Mouse (Mus musculus) Muller cell, postnatal 12 days (primary cell): ENCODE measurements around the gene Pgm5.
A peak's percentile ranks its signal among the peaks of the same experiment; 100 is the strongest.

Source experiments
- DNase-seq: peaks from one replicate; pipeline ENCODE4 v3.0.0-alpha.2; 2015; ENCODE audit errors: inconsistent ontology term

Gene Pgm5

GRCm38 (mm10) chr19:24779996-24780395 is 81.7 kb downstream of the Pgm5 start:
- DNase-seq = no peak

DNA sequence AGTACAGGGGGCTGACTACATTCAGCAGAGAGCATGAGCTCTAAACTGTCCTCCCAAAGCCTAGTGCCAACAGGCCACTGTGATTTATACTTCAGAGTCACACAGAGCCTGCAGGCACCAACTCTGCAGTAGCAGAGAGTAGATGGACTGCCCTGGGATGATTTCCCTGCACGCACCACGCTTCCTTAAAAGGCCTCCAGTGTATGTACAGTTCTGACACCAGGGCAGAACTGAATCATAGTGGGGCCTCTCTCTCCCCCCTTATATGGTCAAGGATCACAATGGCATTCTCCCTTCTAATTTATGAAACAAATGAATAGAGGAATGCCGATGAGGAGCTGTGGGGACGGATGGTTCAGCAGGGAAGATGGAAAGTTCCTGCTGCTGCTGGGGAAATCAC is 91.3 kb downstream of the Pgm5 start:
- no peak for DNase-seq

DNA sequence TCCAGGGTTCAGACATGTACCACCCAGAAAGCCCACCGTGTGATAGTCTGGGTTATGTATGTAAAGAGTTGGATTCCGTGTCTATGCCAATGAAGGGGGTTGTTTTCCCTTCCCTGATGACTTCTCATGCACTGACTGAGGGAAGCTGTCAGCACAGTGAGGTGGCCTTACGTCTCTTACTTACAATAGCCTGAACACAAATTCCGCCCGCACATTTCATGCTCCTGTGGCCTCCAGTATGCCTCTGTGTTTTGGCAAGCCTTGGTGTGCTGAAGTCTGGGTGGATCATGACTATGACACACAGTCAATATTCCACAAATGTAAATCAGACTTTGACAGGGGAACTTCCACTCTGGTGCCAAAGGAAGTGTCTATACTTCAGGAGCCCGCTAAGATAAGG is 94.3 kb downstream of the Pgm5 start:
- DNase-seq = no peak

DNA sequence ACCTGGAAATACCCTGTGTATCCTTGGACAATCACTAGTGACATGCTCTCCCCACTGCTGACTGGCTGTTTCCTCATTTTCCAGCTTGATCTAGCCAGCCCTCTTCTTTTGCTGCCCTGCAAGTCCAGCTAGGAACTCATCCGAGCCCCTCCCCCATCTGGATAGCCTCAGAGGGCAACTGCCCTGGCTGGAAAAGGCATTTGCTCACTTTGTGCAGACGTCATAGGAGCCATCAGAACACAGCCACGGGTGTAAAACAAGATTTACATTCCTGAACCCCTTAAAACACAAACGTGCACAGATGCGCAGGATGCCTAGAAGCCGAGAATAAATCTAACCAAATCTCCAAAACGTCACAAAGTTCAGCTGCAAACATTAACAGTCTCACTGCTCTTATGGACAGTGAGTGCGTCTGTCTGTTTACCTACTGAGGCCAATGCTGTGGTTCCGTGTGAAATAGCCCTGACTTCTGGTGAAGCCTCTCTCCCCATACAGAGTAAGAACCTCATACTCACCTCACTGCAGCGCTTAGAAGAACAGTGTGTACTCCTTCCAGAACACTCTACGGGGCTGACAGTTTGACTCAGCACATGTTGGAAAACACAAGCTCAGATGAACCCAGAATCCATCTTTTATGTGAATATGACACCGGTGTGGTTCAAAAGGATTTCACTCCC is 99.0 kb downstream of the Pgm5 start:
- no peak for DNase-seq

GRCm38 (mm10) chr19:24756627-24757026 is 105.0 kb downstream of the Pgm5 start:
- DNase-seq = no peak

DNA sequence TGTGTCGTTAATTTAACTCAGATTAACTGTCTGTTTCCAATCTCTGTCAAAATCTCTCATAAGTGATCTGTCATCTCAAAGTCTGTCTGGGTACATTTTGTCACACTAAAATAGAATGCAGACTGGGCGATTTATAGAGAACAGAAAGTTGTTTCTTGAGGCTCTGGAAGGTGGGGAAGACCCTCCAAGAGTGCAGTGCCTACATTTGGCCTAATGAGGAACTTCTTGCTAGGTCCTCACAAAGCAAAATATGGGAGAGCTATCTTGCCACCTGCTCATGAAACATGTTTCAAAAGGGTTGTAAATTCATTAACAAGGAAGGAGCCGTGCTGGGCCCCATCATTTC is 107.2 kb downstream of the Pgm5 start:
- no peak for DNase-seq

- peak; percentile 32 for DNase-seq
Observed at GRCm38 (mm10) chr19:24753617-24754439, 107.8 kb downstream of the Pgm5 start.

DNA sequence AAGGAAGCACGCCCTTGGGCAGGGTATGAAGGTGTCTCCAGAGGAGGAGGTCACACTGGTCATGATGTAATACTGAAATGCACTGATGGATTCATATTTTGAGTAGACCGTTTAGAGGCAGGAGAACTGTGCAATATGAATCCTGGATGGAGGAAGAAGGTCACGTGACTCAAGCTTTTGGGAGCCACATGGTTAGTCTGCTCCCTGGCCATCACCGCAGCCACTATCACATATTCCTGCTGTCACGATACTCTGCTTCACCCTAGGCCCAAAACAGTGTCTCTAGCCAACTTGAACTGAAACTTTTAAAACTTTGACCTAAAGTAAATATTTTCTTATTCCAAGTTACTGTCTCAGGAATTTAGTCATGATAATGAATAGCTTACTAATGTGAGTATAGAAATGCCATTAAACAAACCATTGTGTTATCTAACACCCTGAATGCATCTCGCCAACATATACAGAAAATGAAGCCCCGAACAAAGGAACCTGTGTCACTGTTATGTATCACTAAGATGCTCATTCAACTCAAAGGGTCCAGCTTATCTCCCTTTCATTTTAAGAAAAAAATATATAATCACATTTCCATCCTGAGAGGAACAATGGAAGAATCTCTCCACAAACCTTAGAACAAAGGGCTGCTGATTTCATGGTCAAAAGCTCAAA is 108.6 kb downstream of the Pgm5 start:
- no peak for DNase-seq

- no peak for DNase-seq
Observed at GRCm38 (mm10) chr19:24746266-24746875, 115.3 kb downstream of the Pgm5 start.

- DNase-seq = no peak
Observed at GRCm38 (mm10) chr19:24742606-24743005, 119.0 kb downstream of the Pgm5 start.

- DNase-seq = peak; percentile 50
Observed at GRCm38 (mm10) chr19:24738786-24739185, 122.9 kb downstream of the Pgm5 start.

GRCm38 (mm10) chr19:24738026-24738425 is 123.6 kb downstream of the Pgm5 start:
- no peak for DNase-seq

DNA sequence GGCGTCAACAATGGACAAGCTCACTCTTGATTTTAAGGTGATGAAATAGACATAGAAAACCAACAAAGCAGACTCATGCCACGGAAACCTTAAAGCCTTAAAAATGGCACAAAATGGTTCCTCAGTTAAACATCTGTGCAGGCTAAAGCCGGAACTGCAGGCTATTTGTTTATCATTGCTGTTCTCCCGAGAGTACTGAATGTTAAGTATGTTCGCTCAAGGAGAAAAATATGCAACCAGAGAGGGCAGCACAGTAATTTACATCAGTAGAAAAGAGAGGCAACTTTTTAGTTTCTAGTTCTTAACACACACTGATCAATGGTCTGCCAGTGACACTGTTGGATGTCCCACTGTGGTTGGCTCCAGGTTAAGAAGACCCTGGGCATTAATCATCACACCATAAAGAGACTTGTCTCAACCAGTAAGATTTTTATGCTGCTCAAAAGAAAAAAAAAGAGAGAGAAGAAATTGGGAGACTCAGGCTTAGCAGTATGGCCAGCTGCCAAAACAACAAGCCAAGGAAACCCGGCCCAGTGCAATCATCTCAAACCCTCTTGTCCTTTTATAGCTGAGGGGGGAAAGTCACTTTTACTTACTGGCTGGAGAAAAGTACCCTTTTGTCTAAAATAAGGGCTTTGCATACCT is 126.0 kb downstream of the Pgm5 start:
- peak; percentile 34 for DNase-seq

GRCm38 (mm10) chr19:24730661-24731060 is 131.0 kb downstream of the Pgm5 start:
- peak; percentile 67 for DNase-seq

- no peak for DNase-seq
Observed at GRCm38 (mm10) chr19:24724362-24724761, 137.3 kb downstream of the Pgm5 start.

DNA sequence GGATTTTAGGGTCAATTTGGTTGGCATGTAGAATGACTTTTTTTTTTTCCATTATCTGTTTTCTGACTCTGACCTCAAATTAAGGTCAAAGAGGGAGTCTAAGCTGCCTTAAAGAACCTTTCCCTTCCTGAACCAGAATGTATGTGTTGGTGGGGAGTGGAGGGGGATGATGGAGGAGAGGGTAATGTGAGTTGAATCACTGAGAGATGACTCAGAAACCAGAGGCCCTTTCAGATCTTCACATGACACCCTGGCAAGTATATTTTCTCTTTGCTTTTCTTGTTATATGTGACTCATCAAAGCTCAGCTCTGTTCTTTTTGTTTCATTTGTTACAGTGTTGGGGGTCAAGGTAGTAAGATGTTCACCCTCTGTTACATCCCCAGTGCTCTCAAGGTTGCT is 141.2 kb downstream of the Pgm5 start:
- DNase-seq = peak; percentile 76

DNA sequence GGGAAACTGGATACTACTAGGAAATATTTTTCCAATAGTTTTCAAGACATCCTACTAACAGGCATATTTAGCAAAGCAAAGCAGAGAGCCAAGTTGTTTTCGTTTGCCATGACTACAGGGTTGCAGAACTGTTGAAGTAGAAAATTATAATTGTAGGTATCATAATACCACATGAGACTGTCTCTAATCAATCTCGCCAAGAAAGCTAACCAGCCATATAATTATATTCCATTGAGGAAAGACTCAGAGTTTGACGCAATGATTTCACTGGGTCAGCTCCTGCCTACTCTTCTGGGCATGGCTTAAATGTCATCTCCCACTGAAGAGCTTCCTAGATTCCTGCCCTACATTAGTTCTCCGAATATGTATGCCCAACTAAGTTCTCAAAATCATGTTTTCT is 142.2 kb downstream of the Pgm5 start:
- DNase-seq = peak; percentile 62

DNA sequence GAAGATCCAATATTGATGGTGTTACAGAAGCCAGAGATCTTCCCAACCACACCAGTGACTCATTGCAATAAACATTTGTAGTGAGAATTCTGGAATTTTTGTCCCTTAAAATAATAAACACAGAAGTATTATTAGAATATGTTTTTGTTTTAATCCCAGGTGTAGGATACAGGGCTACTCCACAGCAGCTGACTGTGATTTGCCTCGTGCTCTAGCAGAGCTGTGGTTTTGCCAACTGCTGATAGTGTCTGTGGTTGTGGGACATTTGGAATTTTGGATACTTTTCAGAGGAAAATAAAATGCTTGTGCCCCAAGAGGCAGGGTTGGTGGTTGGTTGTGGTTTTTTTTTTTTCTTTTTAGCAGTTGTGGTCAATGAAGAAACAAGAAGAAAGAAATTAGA is 143.6 kb downstream of the Pgm5 start:
- peak; percentile 72 for DNase-seq

DNA sequence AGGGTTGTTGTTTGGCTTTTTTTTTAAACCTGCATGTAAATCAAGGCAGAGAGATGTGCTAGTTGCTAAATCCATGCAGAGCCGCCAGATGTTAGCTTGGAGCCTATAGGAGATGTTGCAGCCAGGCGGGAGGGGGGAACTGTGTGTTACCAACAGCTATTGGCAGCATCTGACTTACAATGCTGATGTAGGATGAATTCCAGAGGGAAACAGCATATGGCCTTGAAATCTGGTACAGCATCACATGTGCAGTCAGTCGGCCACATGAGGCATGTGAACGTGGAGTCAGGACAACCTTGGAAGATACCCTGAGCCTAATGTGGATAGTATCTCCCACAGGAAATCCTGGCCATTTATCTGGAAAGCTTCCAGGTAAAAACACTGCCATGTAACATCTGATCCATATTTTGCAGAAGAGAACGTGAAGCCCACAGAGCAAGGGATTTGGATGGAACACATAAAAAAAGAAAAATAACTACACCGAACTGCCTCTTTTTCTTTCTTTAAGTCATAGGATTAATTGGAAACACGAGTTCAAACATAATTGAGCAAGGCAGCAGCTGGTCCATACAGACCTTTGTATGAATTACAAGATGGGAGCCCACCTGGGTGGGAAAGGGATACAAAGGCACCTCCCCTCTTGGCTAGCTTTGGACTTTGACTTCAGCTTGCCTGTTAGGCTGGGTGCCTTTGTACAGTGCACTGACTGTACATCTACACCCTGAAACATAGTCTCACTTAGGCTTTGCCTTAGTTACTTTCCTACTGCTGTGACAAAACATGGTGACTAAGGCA is 145.2 kb downstream of the Pgm5 start:
- DNase-seq = no peak

DNA sequence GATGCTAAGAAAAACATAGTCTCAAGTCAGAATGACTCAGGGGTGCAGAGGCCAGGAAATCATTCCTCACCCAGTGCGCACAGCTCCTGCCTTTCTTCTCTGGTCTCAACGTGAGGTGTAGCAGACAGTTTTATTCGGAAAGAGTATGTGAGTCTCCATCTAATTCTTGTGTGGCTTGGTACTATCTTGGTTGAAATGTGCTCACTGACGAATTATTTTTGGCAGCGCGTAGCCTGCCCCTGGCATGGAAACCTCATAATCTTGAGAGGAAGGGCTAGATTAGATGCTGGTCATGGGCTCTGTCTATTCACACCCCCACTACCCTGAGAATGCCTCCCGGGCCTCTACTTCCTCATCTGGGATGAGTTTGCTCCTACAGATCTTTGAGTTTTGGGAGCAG is 153.6 kb downstream of the Pgm5 start:
- DNase-seq = no peak
